Mouse (Mus musculus) adrenal gland, adult (tissue): ENCODE results near the gene Gm21958.

Experiments
- DNase-seq, 2 experiments: peaks; one replicate each; pipeline ENCODE4 v3.0.0; 2022 to 2023; ENCODE audit warnings: low spot score in 1 of 2; ENCODE audit not compliant: inconsistent age in 2 of 2

The Gm21958 gene

GRCm38 (mm10) chr3:54714253-54714652 lies at the start of gene Gm21958:
Gene Gm21958, minus strand, starts transcription at chr3:54714353.
- no peak for DNase-seq

GRCm38 (mm10) chr3:54761258-54761657 lies 47.1 kb upstream of the Gm21958 start:
- DNase-seq = no peak

- DNase-seq = peak; percentile 67 to 89
Measured at GRCm38 (mm10) chr3:54760321-54761115, 46.4 kb upstream of the Gm21958 start.

- peak; percentile 49 to 85 for DNase-seq
Measured at GRCm38 (mm10) chr3:54759211-54759610, 45.1 kb upstream of the Gm21958 start.

GRCm38 (mm10) chr3:54757446-54757845 lies 43.3 kb upstream of the Gm21958 start:
- peak in 1 of 2 experiments; percentile 61 for DNase-seq

- peak in 1 of 2 experiments; percentile 72 for DNase-seq
Measured at GRCm38 (mm10) chr3:54756058-54756457, 41.9 kb upstream of the Gm21958 start.

GRCm38 (mm10) chr3:54755145-54756041 lies 41.2 kb upstream of the Gm21958 start, which contains the start of gene Smad9:
Gene Smad9, plus strand, starts transcription at chr3:54755582.
- DNase-seq = peak; percentile 91 to 96

GRCm38 (mm10) chr3:54753411-54753810 lies 39.3 kb upstream of the Gm21958 start:
- DNase-seq = peak in 1 of 2 experiments; percentile 22

- peak in 1 of 2 experiments; percentile 63 for DNase-seq
Measured at GRCm38 (mm10) chr3:54745799-54746198, 31.6 kb upstream of the Gm21958 start.

GRCm38 (mm10) chr3:54741965-54742364 lies 27.8 kb upstream of the Gm21958 start:
- no peak for DNase-seq

GRCm38 (mm10) chr3:54737317-54737716 lies 23.2 kb upstream of the Gm21958 start:
- no peak for DNase-seq

GRCm38 (mm10) chr3:54736101-54736927 lies 22.2 kb upstream of the Gm21958 start:
- DNase-seq = peak in 1 of 2 experiments; percentile 76

- peak; percentile 92 to 98 for DNase-seq
Measured at GRCm38 (mm10) chr3:54735247-54736046, 21.3 kb upstream of the Gm21958 start, which contains the start of the genes Exosc8 and Alg5. Gene Exosc8, minus strand, starts transcription at chr3:54735393. Gene Alg5, plus strand, starts transcription at chr3:54735539.

GRCm38 (mm10) chr3:54734411-54735246 lies 20.5 kb upstream of the Gm21958 start:
- peak; percentile 92 to 96 for DNase-seq

- DNase-seq = no peak
Measured at GRCm38 (mm10) chr3:54732371-54732770, 18.2 kb upstream of the Gm21958 start.

GRCm38 (mm10) chr3:54731626-54732150 lies 17.5 kb upstream of the Gm21958 start:
- no peak for DNase-seq

GRCm38 (mm10) chr3:54728100-54728499 lies 13.9 kb upstream of the Gm21958 start:
- no peak for DNase-seq

- no peak for DNase-seq
Measured at GRCm38 (mm10) chr3:54727588-54727987, 13.4 kb upstream of the Gm21958 start.

- DNase-seq = no peak
Measured at GRCm38 (mm10) chr3:54725344-54725743, 11.2 kb upstream of the Gm21958 start.
